Mouse (Mus musculus) mouse trophoblast stem cell (cell line): ENCODE data around the gene Trappc6b.

Experiments
- in situ Hi-C, 2 experiments: fragments of 300-500 bp; cut with MseI, MboI; formaldehyde crosslinking; loops; 2 replicates in 1 of 2; 3 replicates in 1 of 2; pipeline ENCODE4 v1.15.1; 2025

The Trappc6b gene

DNA sequence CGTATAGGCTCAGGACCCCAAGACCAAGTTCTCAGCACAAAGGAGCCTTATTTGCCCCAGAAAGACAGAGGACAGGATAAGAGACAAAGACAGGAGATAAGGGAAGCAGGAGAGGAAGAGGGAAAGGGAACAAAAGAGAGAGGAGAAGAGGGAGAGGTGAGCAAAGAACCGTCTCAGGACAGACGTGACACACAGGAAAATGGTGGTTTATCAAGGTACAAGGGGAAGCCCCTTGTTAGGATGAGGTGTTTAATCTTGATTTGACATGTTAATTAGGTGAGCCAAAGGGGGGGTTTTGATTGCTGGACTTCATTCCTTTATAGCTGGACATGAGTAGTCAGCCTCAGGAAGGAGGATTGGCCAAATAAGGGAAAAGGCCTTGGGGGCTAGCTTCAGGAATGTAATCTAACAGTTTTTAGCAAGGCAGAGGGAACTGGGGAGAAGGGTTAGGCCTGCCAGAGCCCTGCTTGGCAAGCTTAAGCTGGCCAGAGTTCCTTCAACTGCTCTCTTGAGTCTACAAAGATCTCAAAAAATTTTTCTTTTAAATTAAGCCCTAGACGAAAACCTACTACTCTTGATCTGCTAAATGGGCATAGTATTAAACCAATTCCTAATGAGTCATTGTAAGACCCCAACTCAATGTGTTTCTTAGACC is 5.9 kb downstream of the Trappc6b start:
- in situ Hi-C loops, result no loop called here

DNA sequence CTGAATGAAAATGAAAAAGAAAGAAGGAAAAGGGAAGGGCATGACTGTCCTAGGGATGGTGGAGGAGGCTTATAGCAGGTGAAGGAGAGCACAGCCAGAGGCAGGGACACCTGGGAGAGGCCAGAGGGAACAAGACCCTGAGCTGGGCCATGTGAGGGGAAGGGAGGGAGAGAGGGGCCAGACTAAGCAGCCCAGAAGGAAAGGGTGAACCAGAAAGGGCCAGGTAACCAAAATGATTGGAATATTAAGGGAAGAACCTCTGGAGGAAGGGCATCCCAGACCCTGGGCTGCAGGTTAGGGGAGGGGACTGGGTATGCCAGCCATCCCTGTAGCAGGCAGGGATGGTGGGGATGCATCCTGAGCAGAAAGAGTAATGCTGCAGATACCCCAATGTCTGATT is 7.3 kb downstream of the Trappc6b start:
- in situ Hi-C loops, result no loop called here

DNA sequence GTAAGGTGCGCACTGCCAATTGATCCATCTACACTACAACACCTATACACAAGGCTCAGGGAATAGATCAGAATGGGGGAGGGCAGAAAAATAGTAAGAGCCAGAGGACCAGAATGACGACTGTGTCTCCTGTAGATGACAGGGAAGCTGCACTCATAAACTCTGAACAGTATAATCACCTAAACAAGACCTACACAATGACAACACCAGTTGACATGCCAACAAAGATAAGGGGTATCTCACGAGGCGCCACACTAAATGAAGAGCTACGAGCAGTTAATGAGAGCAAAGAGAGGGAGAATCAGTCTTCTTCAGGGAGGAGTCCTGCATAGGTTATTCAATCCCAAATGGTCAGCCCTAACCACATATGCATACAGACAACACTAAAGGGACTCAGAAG is 8.1 kb downstream of the Trappc6b start:
- in situ Hi-C loops, result no loop called here

DNA sequence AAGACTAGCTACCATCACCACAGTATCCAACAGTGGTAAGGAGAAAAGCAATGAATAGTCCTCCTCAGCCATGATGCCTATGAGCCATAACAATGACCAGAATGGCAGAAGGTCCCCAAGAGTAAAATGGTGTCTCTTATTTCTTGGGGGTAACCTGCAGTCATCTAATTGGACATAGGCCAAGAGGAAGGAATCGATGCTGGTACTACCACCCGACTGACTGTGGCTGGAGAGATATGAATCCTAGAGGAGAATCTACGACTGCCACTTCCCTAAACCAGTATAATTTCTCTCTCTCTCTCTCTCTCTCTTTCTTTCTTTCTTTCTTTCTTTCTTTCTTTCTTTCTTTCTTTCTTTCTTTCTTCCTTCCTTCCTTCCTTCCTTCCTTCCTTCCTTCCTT is 8.8 kb downstream of the Trappc6b start:
- in situ Hi-C loops, result no loop called here

DNA sequence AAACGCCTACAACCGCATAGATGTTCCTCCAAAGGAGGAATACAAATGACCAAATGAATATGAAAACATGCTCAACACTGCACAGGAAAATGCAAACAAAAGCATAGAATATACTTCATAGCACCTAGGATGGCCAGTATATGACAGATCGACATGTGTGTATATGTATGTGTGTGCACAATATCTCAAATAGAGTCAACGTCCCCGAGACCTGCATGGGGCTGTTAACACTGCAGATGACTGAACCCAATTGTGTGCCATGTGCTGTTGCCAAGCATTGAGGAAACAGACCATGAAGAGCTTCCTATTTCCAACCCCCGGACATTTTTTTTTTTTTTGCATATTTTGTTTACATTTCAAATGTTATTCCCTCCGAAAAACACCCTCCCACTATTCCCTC is 20.4 kb downstream of the Trappc6b start:
- in situ Hi-C loops, result no loop called here

DNA sequence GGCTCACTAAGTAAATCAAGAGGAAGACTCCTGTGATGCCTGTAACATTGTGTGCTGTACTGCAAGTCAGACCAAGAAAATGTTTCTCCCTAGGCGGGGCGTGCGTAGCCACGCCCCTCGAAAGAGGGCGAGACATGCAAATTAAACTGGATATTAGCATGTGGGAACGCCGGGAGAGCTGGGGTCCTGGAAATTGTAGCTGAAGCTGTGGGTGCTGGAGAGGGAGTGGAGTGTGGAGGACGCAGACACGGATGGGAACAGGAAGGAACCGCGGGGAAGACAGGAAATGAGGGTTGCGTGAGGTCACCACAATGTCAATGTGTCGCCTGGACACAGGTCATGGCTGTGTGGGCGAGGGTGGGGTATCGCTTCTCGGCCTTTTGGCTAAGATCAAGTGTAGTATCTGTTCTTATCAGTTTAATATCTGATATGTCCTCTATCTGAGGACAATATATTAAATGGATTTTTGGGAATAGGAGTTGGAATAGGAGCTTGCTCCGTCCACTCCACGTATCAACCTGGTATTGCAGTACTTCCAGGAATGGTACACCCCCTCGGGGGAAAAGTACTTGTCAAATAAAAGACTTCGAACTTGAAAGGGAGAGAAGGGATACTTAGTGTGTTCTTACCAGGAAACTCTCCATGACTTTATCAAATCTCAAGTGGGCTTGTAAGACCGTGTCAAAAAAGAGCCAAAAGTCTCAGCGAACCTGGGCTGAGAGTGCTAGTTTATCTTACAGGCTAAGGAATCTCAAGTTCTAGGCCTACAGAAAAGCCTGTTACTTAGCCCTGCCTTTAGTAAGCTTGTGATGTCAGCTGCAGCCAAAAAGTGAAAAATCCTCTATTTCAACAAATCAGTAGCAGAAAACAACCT is 21.1 kb downstream of the Trappc6b start:
- in situ Hi-C loops, result no loop called here

DNA sequence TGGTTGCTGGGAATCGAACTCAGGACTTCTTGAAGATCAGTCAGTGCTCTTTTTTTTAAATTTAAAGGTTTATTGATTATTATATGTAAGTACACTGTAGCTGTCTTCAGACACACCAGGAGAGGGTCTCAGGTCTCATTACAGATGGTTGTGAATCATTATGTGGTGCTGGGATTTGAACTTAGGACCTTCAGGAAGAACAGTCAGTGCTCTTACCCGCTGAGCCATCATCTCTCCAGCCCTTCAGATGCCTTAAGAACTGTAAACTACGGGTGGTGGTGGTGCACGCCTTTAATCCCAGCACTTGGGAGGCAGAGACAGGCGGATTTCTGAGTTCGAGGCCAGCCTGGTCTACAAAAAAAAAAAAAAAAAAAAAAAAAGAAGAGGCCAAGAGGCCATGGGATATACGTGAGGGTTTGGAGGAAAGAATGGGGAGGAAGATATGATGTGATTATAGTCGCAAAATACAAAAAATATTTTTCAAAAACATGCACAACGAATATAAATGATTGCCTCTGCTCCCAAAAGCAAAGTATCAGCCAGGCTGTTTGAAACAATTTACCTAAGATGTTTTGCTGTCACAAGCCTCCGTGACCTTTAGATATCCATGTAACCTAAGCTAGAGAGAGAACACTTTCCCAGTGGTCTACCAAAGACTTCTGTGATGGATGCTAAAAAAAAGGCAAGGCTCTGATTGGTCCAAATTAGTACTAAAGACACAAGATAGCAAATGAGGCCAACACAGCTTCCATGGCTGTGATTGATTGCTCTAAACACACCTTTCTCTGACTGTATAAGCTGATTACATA is 21.9 kb downstream of the Trappc6b start:
- in situ Hi-C loops, result no loop called here

DNA sequence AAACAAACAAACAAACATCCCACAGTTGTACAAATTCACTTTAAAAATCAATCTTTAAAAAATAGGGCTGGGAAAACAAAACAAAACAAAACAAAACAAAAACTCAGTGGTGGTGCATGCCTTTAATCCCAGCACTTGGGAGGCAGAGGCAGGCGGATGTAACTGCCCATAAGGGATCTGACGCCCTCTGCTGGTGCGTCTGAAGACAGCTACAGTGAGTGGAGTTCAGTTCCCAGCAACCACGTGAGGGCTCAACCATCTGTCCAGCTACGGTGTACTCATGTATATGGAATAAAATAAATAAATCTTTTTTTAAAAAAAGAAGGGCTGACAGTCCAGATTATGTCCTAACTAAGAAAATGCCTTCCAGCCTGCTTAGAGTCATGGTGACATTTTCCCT is 29.2 kb downstream of the Trappc6b start:
- in situ Hi-C loops, result no loop called here

DNA sequence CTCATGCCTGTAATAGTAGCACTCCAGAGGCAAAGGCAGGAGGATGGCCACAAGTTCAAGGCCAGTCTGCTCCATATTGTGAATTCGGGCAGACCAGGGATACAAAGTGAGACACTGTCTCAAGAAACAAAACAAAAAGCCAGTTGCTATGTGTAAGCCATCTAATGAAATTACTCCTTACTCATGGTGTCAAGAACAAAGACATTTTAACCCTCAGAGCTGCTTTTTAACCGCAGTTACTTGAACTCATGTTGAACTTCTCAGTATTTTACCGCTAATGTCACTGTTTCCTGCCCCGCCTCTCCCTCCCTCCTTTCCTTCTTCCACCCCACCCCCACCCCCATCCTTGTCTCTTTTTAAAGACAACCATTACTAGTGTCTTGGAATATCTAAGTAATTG is 40.0 kb downstream of the Trappc6b start:
- in situ Hi-C loops, result no loop called here

DNA sequence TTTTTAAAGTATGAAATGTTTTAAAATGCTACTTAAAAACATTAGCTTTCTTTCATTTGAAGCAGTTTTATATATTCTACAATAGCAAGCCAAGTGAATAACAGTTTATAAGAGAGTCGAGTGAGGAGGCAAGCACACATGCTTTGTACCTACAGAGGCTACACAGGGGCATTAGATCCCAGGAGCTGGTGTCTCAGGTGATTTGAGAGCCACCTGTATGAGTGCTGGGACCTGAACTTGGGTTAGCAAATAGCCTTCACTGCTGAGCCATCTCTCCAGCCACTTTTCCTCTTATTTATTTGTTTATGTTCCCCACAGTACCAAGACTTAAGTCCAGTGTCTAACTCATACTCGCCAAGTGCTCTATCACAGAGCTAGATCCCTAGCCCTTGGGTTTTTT is 41.4 kb downstream of the Trappc6b start:
- in situ Hi-C loops, result no loop called here

DNA sequence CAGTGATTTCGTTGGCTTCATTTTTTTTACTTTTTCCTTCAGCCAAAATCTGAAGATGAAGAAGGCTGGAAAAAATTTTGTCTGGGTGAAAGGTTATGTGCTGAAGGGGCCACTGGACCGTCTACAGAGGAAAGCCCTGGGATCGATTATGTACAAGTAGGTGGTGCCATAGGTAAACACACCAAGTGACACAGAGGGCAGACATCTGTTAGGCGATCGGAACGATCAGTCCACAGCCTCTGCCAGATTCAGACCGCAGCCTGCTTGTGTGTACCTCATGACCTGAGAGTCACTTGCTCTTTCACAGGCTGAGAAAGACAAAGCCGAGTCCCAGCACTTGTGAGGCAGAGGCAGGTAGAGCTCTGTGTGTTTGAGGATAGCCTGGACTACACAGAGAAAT is 43.3 kb downstream of the Trappc6b start:
- in situ Hi-C loops, result no loop called here

DNA sequence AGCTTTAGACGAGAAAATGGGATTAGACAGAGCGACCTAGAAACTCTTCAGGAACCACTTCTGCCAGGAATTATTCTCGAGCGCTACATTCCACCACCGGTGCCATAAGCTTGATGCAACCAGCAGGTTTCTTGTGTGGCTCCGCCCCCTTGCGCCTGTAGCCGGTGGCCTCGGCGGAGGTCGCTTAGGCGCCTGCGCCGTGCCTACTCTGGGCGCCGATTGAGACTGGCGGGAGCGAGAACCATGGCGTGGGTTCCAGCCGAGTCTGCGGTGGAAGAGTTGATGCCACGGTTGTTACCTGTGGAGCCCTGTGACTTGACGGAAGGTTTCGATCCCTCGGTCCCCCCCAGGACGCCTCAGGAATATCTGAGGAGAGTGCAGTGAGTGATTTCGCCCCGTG is 48.0 kb downstream of the Trappc6b start, which contains the start of gene Gemin2:
TSS of gene Gemin2 (plus strand) at position 160 of the 400 bp plus-strand sequence.
- in situ Hi-C loops, result no loop called here

DNA sequence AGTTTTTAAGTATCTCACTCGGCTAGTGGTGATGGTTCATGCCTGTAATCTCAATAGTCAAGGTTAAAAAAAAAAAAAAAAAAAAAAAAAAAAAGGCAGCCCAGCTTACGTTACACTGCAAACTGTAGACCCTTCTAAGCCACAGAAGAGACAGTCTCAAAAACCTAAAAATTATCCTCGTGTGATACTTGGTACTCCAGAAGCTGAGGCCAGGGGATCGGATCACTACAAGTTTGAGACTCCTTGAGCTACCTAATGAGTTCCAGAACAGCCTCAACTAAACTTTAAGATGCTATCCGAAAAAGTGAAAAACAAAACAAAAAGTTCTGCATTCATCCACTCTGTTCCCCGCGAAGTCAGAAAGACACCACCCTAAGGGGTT is 48.6 kb downstream of the Trappc6b start:
- in situ Hi-C loops, result no loop called here

DNA sequence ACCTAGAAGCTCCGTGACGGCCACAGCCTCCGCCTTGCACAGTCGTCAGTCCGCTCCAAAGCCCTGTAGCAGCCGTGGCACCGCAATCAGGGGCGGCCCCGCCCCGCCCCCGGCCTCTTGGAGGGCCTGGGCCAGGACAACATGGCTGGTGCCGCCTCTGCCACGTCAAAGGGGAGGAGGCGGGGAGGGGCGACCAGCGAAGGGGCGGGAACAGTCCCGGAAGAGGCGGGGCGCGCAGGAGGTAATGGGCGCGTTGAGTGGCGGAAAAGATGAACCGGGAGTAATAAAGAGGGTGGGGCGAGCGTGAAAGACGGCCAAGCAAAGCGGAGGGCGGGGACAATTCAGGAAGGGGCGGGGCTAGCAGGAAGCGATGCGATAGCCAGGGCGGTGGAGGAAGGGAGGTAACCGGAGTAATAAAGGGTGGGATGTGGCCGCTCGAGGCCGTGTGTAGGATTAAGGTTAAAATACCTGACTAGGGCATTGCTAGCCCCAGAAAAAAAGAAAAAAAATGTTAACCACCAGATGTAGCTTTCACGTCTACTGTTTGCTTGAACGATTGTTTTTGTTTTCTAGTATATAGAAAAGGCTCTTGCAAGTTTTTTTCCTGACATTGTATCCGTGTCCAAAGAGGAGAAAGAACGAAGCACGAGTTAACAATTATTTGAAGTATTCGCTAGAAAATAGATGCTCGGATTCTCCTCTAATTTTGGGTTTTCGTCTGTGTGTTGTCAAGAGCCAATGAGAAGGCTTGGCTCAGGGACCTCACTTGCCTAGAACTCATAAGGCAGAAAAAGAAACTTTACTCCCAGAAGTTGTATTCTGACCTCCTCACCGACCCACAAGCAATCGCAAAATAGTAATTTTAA is 49.2 kb downstream of the Trappc6b start, which contains the start of gene Sec23a:
TSS of gene Sec23a (minus strand) at position 174 of the 866 bp plus-strand sequence.
- in situ Hi-C loops, result no loop called here

DNA sequence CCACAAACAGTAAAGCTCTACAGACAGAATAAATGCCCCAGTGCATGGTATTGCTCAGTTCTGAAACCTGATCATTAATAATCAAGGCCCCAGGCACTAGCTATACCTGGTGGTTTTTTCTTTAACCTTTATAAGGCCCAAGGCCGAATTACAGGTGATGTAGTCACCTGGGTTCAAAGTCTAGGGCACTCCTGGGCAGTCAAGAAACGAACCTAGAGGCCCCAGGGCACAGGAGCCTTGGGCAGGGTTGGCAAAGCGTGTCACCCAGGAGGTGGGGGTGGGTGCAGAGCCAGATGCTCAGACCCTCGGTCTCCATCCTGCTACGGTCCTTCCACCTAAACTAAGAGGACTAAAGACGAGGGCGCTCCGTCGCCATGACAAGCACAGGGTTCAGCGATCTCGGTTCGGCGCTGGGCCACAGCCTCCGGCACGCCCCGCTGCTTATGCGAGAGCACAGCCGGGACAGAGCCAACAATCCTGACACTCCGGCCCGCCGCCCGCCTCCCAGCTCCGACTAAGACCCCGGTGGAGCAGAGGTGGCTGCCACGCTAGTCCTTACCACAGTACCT is 49.9 kb downstream of the Trappc6b start:
- in situ Hi-C loops, result no loop called here

DNA sequence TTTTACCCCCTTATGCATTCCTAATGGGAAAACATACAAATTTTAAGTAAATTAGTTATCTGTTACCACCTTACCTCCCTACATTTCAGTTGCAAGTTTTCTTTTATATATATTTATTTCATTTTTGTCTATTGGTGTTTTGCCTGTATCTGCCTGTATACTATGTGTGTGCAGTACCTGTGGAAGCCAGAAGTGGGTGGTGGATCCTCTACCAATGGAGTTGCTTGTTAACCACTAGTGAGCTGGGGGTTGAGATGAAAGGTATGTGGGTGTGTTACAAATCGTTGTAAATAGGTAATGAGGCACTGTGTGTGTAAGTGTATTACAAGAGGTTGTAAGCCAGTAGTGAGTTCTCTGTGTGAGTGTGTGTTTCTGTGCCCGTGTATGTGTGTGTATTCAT is 50.8 kb downstream of the Trappc6b start:
- in situ Hi-C loops, result no loop called here
